Mouse (Mus musculus) cerebellum, adult 11-12 months (tissue): ENCODE results near the gene Aire.

Experiments used
- DNase-seq: peaks from one replicate; pipeline ENCODE4 v3.0.0; 2022

Aire gene

GRCm38 (mm10) chr10:78005791-78006438 lies 37.5 kb downstream of the Aire start:
- DNase-seq: no peak

GRCm38 (mm10) chr10:78004479-78005100 lies 38.8 kb downstream of the Aire start:
- DNase-seq: no peak

DNA sequence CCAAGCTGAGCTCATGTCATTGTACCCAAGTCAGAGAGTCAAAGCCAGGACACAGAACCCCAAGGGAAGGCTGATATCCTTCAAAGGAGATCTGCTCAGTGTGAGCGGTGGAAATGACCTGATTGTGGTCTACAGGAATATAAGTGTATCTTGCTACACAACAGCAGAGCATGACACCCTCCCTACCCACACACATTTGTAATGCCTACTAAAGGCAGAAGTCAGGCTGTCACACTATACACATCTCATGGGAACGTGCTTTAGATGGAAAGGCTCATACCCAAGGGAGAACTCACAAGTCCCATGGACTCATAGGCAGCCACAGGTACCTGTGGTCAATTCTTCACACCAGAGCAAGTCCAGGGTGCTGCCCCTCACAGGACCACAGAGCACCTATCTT lies 41.1 kb downstream of the Aire start:
- no peak for DNase-seq

DNA sequence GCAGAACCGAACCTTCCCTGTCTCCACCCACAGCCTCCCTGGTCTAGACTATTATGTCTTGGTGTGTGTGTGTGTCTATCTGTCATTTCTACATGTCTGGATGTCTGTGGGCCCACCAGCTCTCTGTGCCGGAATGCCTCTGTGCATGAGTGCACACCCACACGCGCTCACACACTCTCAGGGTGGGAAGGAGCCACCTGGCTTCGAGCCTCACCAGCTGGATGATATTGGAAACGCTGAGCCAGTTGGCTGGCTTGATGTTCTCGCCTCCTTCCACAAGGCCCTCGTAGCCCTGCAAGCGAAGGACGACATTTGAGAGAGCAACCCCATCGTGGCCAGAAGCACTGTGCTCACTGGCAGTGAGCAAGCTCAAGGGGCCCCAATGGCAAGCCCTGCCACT lies 41.6 kb downstream of the Aire start:
- no peak for DNase-seq

- DNase-seq: no peak
Measured at GRCm38 (mm10) chr10:78000200-78000599, 43.2 kb downstream of the Aire start.

DNA sequence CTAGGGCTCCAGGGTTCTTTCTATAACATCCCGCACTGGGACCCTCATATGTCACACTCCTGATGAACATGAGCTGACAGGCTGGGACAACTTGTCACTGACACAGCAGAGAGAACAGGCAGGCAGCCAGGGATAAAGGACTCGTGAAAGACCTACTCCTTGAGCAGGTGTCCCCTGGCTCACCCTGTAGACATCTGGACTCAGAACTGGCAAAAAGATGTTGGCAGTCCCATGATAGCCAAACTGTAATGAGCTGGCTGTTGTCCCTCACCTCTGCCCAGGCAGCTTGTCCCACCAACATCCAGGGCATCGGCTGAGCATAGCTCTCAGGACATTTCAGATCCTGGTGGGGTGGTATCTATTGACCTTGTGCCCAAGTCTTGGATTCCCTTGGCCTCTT lies 47.8 kb downstream of the Aire start:
- DNase-seq: no peak

DNA sequence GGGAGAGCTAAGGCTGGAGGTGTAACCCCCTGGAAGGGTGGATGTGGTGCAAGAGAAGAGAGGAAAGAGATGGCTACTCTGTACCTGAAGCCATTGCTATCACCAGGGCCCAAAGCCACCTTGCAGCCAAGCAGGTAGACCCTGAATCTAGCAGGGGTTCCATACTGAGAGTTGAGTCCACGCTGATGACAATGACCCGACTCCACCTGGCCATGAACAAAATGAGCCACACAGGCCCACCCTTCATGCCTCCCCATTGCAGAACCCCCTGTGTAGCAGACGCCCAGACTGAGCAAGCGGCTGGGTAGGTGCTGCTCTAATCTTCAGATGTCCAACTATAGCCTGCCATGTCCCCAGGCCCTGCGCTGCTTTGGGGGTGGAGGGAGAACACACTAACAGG lies 57.6 kb downstream of the Aire start:
- no peak for DNase-seq

DNA sequence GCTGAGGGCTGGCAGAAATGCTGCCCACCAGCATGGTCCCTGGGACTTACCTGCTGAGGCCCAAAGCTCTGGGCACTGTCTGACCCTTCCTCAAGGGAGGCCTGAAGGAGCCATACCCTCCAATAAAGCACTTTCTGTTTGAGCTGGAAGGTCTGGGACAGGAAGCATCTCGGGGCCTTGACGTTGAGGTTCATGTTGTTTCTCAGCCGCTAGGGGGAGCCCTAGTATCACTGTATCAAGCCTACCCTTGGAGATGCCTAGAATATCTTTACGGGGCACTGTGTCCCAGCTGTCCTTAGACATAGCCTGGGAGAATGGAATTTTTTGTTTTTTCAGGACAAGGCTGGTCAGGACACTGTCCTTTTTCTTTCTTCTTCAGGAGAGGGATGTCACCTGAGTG lies 58.8 kb downstream of the Aire start:
- peak; percentile 57 for DNase-seq
